Mouse (Mus musculus) hematopoietic stem cell, adult 5-6 weeks (primary cell): ENCODE results near the gene Cmtm6. TPM values are rescaled to one million over a fixed set of nuclear protein-coding genes. Genes with fewer than 3 reads are reported as not detected.

Source experiments
- ATAC-seq, 2 experiments: fragments of 125-278 bp in 1 of 2; replicated peaks in 1 of 2; 2 replicates each; pipeline ENCODE4 v1.8.0; 2016 to 2017; ENCODE audit warnings: inconsistent platforms in 2 of 2, mild to moderate bottlenecking in 2 of 2, moderate number of reproducible peaks in 2 of 2, low read depth in 1 of 2, moderate TSS enrichment in 1 of 2; ENCODE audit not compliant: low FRiP score in 2 of 2, poor library complexity in 2 of 2, severe bottlenecking in 2 of 2, insufficient read depth in 1 of 2, low TSS enrichment in 1 of 2
- total RNA-seq: library from RNA; stranded (forward); fragments of 172-1452, 232-1000 nt; gene quantifications from 2 replicates; pipeline ENCODE4 v1.2.3, GENCODE M21; 2017

Cmtm6 gene
- total RNA-seq, 1 experiment from 2014 or later, result 66.4 TPM

DNA sequence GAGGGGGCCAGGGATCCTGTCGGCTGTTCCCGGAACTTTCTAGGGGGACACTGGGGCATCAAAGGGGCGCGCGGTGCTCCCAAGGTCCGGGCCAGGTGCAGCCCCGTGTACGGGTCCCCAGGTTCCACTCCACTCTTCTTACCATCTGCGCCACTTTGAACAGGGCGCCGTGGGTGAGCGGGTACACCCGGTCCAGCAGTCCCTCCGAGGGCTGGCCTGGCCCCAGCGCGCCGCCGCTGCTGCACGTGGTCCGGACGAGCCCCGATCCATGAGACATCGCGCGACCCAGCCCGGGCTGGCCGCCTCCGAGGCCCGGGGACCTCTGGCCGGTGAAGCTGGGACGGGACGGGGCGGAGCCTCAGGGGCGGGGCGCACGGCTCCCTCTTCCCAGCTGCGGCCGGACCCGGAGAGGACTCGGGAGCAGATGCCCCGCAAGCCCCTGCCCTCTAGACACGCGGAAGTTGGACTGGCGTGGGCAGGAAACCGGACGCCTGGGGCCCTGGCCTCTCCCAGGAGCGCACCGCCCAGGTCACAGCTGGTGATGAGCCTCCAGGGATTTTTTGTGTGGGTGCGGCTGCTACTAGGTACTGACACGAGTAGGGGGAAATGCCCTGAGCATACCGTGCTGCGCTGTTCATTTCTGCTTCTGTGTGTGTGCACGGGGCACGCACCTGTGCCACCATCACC lies 50.8 kb downstream of the Cmtm6 start, which contains the start of gene Cmtm7:
Gene Cmtm7 (minus strand): TSS at position 331 of the 687 bp plus-strand sequence.
- peak; percentile 36 to 56 for ATAC-seq

DNA sequence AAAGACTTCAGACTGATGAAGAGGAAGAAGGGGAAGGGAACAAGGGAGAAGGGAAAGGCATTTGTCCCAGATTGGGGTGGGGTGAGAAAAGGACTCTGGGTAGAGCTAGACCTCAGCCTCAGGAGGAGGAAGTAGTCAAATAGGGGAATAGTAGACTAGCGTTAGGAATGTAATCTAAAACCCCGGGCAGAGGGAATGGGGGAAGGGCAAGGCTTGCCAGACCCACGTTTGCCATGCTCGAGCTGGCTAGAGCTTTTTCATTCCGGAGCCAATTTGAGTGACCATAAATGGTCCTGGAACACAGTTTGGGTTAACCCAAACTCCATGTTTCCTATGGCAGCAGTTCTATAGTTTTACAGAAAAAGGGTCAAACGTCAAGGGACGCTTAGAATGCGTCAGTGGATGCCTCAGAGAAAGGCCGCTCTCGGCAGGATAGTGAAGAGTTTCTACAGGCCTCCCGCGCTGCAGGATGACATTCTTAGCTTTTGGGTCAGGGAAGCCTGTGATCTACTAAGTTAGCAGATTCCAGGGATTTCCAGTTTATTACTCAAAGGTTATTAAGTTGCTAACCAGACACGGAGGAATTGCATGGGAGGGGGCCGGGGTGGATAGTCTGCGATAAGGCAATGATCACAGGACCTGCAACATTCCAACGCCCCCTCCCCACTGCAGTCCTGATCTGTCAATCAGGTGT lies 54.7 kb downstream of the Cmtm6 start:
- ATAC-seq, result no peak

DNA sequence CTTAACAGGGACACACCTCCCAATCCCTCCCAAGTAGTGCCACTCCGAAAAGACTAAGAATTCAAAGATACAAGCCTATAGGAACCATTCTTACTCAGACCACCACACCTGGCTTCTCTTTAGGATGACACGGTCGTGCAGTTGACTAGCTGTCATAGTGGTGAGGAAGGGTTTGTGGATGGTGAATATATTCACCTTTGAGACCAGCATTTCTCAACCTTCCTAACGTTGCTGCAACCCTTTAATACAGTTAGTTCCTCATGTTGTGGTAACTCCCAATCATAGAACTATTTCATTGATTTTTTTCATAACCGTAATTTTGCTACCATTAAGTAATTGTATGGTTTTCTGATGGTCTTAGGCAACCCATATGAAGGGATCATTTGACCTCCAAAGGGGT lies 56.2 kb downstream of the Cmtm6 start:
- ATAC-seq, result peak in 1 of 2 experiments; percentile 26; a peak in 1 of 4 replicates

DNA sequence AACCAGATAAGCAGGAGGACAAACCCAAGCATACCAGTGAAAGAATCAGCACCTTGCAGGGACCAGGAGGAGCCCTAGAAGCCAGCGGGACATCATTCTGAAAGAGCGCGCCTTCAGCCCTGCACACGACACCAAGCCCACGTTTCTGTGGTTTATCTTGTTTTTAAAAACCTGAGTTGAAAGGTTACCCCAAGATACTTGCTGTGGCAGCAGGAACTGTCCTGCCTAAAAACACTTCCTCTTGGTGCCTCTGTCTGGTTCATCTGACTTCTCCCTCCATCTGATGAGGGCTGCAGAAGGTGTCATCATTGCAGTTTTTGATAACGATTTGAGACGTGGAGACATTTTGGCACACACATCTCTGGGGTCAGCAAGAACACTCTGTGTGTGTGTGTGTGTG lies 56.8 kb downstream of the Cmtm6 start:
- peak; percentile 57 to 68 for ATAC-seq

DNA sequence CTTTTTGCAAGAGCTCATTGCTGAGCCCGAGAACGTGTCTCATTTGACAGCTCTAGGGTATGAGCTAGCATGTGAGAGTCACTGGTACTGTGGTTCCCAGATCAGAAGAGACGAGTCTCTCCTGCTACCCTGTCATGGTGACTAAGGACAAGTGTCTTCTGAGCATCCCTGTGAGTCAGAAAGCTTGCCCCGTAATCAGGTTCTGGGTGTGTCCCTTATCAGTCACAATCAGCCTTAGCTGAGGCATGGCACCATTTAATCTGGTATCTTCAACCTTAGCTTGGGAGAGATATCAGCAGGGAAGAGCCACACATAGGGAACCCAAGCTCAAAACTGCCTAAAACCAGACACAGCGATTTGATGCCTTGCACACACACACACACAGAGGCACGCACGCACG lies 57.8 kb downstream of the Cmtm6 start:
- no peak for ATAC-seq

DNA sequence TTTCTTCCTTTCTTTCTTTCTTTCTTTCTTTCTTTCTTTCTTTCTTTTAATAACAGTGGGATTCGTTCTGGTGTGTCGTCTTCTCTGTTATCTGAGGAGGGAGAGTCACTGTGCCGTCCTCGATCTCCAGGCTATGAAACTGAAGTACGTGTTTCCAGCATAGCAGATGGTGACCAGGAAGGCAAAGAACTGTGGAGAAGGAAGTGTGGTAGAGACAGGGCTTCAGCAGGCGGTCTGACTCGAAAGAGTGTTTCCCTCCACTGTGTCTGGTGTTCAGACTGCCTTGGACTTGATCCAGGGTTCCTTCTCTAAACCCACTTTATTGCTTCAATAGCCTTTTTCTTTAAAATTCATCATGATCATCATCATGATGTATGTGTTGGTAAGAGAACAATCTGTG lies 58.6 kb downstream of the Cmtm6 start:
- peak; percentile 42 to 58; a peak in 2 of 4 replicates for ATAC-seq

DNA sequence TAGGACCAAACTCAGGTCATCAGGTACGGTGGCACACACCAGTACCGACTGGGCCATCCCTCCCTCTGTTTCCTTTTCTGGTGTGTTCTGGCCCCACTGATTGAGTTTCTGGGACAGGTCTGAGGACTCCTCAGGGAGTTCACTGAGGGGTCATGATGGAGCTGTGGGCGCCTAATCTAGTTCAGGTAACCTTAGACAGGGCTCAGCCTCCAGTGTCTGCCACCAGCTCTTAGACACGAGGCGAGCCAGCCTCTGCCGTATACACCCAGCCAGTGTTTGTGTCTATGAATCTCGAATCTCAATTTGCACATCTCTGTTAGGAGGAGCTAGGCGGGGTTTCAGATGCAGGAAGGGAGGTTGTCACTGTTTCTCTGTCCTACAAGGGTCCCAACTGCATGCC lies 59.1 kb downstream of the Cmtm6 start:
- ATAC-seq, result no peak; a peak in 1 of 4 replicates

DNA sequence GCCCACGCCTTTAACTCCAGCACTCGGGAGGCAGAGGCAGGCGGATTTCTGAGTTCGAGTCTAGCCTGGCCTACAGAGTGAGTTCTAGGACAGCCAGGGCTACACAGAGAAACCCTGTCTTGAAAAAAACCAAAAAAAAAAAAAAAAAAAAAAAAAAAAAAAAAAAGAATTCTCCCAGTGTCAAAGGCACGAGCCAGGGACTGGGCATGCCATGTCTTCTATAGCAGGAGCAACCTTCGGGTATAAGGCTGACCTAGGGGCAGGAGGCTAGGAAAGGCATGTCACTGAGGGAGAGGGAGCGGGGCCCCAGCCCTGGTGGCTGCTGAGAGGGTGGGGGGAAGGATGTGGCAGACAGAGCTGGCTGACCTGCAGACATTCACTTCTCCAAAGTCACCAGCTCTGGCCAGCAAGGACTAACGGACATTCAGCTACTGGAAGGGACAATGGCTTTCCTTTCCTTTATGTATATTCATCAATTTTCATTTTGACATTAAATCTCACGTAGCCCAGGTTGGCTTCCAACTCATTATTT lies 62.9 kb downstream of the Cmtm6 start:
- ATAC-seq, result peak; percentile 12 to 27; a peak in 3 of 4 replicates

DNA sequence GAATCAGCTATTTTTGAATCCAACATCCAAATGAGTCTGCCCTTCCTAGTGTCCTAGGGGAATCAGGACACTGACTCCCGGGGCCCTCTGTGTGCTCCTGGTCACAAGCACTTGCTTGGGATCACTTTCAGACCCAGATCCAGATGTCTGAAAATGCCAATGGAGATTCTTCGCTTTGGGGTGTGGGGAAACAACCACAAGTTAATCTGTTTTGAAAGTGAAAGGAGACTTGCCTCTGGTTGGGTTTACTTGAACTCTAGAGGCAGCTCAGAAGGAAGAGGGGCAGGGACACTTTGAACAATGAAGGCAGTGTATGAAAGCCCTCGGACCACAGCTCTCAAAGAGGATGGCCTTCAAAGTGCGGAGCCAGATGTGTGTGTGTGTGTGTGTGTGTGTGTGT lies 63.6 kb downstream of the Cmtm6 start:
- ATAC-seq, result no peak; a peak in 1 of 4 replicates

DNA sequence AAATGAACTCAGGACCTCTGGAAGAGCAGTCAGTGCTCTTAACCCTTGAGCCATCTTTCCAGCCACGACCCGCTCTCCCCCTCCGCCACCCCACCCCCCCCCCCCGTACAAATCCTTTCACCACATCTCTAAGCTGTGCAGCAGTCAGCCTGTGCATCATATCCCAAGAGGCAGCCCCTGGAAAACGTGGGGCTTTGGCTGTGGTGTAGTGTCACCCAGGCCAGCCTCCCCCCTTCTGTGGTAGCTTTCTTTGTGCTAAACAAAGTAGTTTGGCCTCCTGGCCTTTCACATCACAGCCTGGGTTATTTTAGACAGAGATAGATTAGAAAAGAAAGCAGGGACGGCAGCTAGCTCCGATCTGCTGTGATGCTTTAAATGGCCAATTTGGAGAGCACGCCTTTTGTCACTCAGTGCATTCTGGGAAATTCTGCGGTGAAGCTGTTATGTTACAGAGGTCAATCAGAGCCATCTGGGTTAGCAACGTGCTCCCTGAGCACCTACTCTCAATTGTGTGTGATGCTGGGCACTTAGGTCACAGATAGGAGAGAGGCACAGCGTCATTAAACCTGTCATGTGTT lies 65.6 kb downstream of the Cmtm6 start:
- ATAC-seq, result no peak

DNA sequence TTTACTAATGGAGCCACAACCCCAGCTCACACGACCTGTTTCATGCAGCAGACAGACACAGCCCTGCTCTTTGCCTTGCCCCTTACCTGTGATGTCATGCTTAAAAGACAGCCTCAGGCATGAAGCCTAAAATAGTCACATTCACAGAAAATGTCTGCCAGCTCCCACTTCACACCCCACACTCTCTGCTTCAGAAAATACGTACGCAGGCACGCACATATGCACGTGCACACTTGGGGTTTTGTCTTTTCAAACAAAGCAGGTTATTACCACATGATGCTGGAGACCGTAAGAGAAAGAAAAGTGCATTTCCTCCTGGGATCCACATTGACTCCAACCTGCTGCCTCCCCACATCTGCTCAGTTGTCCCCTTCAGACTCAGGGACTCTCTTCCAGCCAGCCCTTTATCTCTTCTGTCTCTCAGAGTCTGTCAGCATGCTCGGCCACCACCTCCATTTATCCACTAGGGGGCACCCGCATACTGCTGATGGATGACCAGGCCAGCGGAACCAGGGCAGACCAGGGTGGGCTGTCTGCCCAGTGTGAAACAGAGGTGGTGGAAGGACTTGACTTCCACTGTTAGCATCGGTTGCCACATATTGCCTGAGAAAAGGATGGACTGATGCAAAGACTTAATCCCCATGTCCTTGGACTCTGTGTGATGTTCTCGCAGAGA lies 66.6 kb downstream of the Cmtm6 start:
- peak; percentile 77 for ATAC-seq

DNA sequence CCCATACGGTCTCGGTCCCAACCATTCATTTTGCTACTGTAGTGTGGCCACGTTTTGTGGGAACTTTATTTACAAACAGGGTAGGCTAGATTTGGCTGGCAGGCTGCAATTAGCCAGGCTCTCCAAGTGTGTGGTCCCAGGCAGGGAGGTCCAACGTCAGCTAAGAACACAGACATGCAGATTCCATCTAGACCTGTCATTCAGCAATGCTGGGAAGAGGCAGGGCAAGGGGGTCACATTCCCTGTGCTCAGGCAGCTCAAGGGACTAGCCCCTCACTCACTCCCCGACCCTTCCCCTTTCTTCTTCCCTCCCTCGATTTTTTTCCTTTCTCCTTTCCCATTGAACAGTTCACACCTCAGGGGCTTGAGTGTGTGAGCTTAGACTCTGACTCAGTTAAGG lies 67.9 kb downstream of the Cmtm6 start:
- ATAC-seq, result no peak

Other genes with a start within 250 kb of the Cmtm6 start
- not detected in 2 replicates for gene Ccr4, start 226.2 kb upstream of the Cmtm6 start, total RNA-seq
- gene C130032M10Rik, start 215.4 kb upstream of the Cmtm6 start, total RNA-seq, result not detected in 2 replicates
- not detected in 2 replicates for gene Trim71, start 166.7 kb upstream of the Cmtm6 start, total RNA-seq
- 45.1 and 51.3 TPM in 2 replicates for gene Cnot10, start 90.9 kb upstream of the Cmtm6 start, total RNA-seq
- 48.2 and 62.9 TPM in 2 replicates for gene Dync1li1, start 42.3 kb upstream of the Cmtm6 start, total RNA-seq
- gene Cmtm7, start 50.7 kb downstream of the Cmtm6 start, total RNA-seq, result 461 and 641 TPM in 2 replicates
- gene Cmtm8, start 113.0 kb downstream of the Cmtm6 start, total RNA-seq, result 7.2 and 9.0 TPM in 2 replicates
- 17.0 and 21.8 TPM in 2 replicates for gene Gpd1l, start 202.9 kb downstream of the Cmtm6 start, total RNA-seq
- 0.69 TPM in 1 of 2 replicates, not detected in the other for gene Osbpl10, start 247.5 kb downstream of the Cmtm6 start, total RNA-seq